Mouse (Mus musculus) urinary bladder, adult 2 months (tissue): ENCODE measurements around the gene Acsl6. TPM values are rescaled to one million over a fixed set of nuclear protein-coding genes. Genes with fewer than 3 reads are reported as not detected.

ENCODE experiments used
- DNase-seq: peaks from one replicate; pipeline ENCODE4 v3.0.0; 2022; ENCODE audit warnings: low spot score
- polyA plus RNA-seq: library from polyadenylated mRNA; depleted of rRNA; stranded (reverse); fragments of >200 nt; gene quantifications from 2 replicates; pipeline ENCODE4 v1.2.3, GENCODE M21; 2012

Acsl6 gene
- polyA plus RNA-seq, 1 experiment = 0.96 TPM

GRCm38 (mm10) chr11:54307139-54307816, 3.7 kb downstream of the Acsl6 start:
- DNase-seq = no peak

- no peak for DNase-seq
These were observed 7.0 kb downstream of the Acsl6 start for GRCm38 (mm10) chr11:54310588-54310987.

GRCm38 (mm10) chr11:54312021-54312420, 8.4 kb downstream of the Acsl6 start:
- no peak for DNase-seq

GRCm38 (mm10) chr11:54312603-54313002, 9.0 kb downstream of the Acsl6 start:
- DNase-seq = no peak

- DNase-seq = no peak
These were observed 10.1 kb downstream of the Acsl6 start for GRCm38 (mm10) chr11:54313391-54314360.

- no peak for DNase-seq
These were observed 11.1 kb downstream of the Acsl6 start for GRCm38 (mm10) chr11:54314740-54315139.

GRCm38 (mm10) chr11:54315336-54315735, 11.7 kb downstream of the Acsl6 start:
- no peak for DNase-seq

GRCm38 (mm10) chr11:54317361-54317760, 13.8 kb downstream of the Acsl6 start:
- DNase-seq = no peak

GRCm38 (mm10) chr11:54317795-54318194, 14.2 kb downstream of the Acsl6 start:
- DNase-seq = no peak

GRCm38 (mm10) chr11:54321802-54322532, 18.4 kb downstream of the Acsl6 start:
- no peak for DNase-seq

GRCm38 (mm10) chr11:54331463-54332183, 28.0 kb downstream of the Acsl6 start:
- DNase-seq = no peak

GRCm38 (mm10) chr11:54336165-54336707, 32.6 kb downstream of the Acsl6 start:
- no peak for DNase-seq

- no peak for DNase-seq
These were observed 40.1 kb downstream of the Acsl6 start for GRCm38 (mm10) chr11:54343703-54344102.

- DNase-seq = no peak
These were observed 48.1 kb downstream of the Acsl6 start for GRCm38 (mm10) chr11:54351704-54352103.

GRCm38 (mm10) chr11:54353121-54353576, 49.6 kb downstream of the Acsl6 start:
- no peak for DNase-seq

GRCm38 (mm10) chr11:54354595-54355563, 51.3 kb downstream of the Acsl6 start:
- no peak for DNase-seq

- no peak for DNase-seq
These were observed 52.0 kb downstream of the Acsl6 start for GRCm38 (mm10) chr11:54355564-54355955.

GRCm38 (mm10) chr11:54356676-54357075, 53.1 kb downstream of the Acsl6 start:
- DNase-seq = no peak

GRCm38 (mm10) chr11:54372553-54372952, 69.0 kb downstream of the Acsl6 start:
- no peak for DNase-seq

GRCm38 (mm10) chr11:54390386-54390785, 86.8 kb downstream of the Acsl6 start:
- no peak for DNase-seq
